Mouse (Mus musculus): ENCODE data around the gene Olfr658.

Olfr658 gene

DNA sequence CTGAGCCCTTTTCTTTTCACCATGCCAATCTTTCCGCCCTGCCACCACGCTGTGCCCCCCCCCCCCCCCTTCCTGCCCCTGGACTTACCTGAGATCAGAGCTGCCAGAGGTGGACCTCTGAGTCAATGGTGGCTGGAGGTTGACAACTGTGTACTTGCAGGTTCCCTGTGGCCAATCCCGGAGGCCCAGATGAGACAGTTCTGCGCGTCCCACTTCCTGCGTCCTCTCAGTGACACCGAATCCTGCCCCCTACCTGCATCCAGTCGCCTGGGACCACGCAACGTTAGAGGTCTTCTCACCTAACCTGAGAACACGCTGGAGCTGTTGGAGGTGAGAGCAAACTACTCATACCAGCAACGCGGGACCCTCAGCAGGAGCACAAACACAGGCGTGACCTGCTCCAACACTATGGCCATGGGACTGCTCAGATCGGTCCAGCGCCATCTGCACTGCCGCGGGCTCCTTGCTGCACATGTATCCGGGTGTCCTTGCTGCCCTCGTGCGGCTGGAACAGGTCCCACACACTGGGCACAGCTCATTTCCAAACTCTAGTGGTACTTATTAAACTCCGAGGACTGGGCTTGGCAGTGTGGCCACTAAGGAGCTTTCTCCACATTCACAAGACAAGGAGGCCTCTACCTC, at the start of gene Olfr658:
Gene Olfr658, minus strand, starts transcription at position 465 of the 642 bp plus-strand sequence.
- peak; percentile 39 for DNase-seq

DNA sequence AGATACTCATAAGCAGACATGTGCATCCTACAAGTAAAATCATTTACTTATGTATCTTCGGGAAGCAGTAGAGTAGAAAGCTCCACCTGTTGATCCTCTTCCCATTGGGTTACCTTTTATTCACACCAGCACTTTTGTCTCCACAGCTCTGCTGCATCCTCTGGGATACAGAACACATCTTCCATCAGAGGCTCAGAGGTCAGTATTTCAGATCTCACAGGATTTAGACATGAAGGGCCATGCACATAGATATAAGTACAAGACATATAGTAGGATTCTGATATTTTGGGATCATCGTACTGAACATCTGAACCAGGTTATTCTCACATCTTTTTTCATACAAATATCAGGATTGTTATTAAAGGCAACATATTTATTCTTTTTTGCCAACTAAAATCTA, 39.1 kb upstream of the Olfr658 start, which contains the start of gene Olfr661:
Gene Olfr661, plus strand, starts transcription at position 301 of the 400 bp plus-strand sequence.
- DNase-seq = no peak

- DNase-seq = no peak
Observed at GRCm38 (mm10) chr7:104666453-104666852, 19.3 kb upstream of the Olfr658 start, which contains the start of gene Olfr659. Gene Olfr659, plus strand, starts transcription at chr7:104666753.

- no peak for DNase-seq
Observed at GRCm38 (mm10) chr7:104624494-104624893, 22.6 kb downstream of the Olfr658 start, which contains the start of gene Olfr657. Gene Olfr657, plus strand, starts transcription at chr7:104624794.

DNA sequence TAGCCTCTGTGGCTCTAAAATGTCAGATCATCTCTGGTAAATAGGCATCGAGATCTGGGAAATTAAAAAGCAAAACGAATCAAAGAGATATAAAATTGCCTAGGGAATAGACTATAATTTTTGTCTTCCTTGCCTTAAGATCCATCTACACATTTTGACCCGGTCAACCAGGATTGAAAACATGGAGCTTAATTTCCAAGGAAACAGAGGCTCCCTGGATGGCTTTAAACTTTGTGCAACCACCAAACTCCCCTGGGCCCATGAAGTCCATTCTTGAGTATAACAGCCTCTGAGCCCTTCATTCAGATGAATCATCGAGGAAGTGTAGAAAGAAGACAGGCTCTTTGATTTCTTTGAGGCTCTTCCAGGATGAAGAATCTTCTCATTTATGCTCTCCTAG, 33.5 kb downstream of the Olfr658 start, which contains the start of gene Olfr656:
Gene Olfr656, plus strand, starts transcription at position 301 of the 400 bp plus-strand sequence.
- no peak for DNase-seq

DNA sequence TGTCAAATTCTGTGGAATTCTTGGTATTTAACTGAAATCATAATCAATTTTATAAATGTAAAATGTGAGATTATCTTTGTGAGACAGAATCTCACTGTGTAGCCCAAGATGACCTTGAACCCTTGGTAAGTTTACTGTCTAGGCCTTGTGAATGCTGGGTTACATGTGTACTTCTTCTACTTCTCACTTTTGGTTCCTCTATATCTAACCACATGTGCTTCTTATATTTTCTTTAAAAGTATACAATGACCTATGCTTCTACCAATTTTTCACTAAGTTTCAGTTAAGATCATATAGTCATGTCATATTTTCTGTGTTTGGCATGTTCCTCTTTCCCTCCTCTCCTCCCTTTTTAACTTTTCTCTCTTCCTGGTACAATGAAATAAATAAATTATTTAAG, 42.4 kb downstream of the Olfr658 start:
- no peak for DNase-seq

DNA sequence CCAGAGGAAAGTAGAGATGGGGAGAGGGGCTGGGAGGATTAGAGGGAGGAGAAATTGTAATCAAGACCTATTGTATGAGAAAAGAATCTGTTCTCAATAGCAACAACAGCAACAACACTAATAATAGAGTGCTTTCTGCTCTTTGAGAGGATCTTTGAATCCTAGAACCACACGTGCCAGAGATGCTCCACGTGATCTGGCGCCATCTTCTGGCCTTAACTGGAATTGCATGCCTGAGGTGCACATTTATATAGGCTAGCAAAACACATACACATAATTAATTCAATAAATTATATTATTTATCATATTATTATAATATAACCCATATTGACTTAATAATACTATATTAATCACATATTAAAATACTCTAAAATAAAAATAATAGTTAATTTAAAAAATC, 43.9 kb downstream of the Olfr658 start:
- peak; percentile 12 for DNase-seq

- DNase-seq = no peak
Observed at GRCm38 (mm10) chr7:104601679-104602078, 45.4 kb downstream of the Olfr658 start, which contains the start of gene Olfr655. Gene Olfr655, minus strand, starts transcription at chr7:104601779.

All from right cerebral cortex, postnatal 4 days (tissue).